Mouse (Mus musculus) left cerebral cortex, adult 18-20 months (tissue): Measurements from ENCODE around the gene Kti12. TPM values are rescaled to one million over a fixed set of nuclear protein-coding genes. Genes with fewer than 3 reads are reported as not detected.

Source experiments
- DNase-seq, 2 experiments: peaks; one replicate each; pipeline ENCODE4 v3.0.0; 2021 to 2022; ENCODE audit warnings: low spot score in 2 of 2, mixed read lengths in 1 of 2
- total RNA-seq, 2 experiments: library from RNA; stranded (reverse); gene quantifications; 2 replicates each; pipeline ENCODE4 v1.2.3; 2021

The Kti12 gene
- total RNA-seq, 2 experiments from 2014 or later = 18.4 TPM

DNA sequence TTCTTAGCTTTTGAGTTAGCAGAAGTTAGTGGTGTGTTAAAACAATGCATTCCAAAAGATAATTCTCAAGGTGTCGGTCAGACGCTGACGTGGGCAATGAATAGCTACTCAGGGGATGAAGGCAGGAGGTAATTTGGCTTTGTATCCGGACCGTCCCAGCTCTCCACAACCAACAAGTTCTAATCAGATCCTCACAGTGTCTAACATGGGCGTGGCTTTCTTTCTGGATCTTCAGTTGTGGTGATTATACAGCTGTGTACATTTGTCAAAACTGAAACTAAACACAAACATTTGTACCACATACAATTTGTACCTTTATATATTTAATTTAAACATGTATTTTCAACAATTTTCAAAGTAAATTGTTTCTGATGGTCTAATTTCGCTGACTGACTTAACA lies 19.2 kb downstream of the Kti12 start:
- DNase-seq = no peak

DNA sequence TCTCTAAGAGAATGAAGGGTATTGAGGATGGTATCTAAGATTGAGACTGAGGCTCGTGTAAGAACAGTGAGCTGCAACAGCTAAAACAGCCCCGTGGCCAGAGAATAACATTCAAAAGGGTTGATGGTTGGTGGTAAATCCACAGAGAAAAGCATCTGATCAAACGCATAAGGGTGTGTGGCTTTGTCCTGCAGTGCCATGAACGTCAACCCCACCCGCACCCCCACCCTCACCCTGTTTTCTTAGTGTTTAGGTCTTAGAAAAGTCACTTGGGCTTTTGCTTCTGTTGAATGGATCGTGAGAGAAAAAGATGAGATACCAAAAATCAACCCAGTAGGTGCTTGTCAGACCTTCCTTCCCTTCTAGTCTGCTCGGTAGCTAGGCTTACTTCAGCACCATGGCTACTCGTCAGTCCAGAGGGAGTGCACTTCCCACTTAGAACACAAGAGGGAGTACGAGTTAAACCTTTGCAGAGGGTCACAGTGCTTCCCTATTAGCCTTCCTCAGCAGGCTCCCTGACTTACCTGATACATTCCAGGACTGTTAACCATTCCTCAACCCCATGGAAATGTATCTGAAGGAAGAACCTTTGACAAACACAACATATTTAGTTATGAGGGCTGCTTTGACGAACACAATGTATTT lies 22.3 kb downstream of the Kti12 start:
- DNase-seq = peak; percentile 89 to 98

DNA sequence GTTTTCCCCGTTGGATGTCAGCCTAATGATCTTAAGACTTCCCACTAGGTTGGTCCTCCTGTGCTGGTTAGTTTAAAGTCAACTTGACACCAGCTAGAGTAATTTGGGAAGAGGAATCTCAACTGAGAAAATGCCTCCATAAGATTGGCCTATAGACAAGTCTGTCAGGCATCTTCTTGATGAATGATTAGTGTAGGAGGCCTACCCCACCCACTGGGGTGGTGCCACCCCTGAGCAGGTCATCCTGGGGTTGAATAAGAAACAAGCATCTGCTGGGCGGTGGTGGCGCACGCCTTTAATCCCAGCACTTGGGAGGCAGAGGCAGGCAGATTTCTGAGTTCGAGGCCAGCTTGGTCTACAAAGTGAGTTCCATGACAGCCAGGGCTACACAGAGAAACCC lies 26.2 kb downstream of the Kti12 start:
- no peak for DNase-seq

DNA sequence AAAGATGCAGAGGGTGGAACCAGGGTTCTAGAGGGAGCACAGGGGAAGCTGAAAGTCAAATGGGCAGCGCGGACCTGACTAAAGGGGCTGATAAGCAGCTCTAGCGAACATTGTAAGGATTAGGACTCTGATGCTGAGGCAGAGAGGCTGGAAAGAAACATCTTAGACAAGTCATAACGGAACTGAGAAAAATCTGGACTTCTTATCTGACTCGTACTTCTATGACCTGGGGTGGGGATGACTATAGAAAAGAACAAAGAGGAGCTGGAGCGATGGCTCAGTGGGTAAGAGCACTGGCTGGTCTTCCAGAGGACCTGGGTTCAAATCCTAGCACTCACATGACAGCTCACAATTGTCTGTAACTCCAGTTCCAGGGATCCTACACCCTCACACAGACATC lies 30.3 kb downstream of the Kti12 start:
- no peak for DNase-seq

DNA sequence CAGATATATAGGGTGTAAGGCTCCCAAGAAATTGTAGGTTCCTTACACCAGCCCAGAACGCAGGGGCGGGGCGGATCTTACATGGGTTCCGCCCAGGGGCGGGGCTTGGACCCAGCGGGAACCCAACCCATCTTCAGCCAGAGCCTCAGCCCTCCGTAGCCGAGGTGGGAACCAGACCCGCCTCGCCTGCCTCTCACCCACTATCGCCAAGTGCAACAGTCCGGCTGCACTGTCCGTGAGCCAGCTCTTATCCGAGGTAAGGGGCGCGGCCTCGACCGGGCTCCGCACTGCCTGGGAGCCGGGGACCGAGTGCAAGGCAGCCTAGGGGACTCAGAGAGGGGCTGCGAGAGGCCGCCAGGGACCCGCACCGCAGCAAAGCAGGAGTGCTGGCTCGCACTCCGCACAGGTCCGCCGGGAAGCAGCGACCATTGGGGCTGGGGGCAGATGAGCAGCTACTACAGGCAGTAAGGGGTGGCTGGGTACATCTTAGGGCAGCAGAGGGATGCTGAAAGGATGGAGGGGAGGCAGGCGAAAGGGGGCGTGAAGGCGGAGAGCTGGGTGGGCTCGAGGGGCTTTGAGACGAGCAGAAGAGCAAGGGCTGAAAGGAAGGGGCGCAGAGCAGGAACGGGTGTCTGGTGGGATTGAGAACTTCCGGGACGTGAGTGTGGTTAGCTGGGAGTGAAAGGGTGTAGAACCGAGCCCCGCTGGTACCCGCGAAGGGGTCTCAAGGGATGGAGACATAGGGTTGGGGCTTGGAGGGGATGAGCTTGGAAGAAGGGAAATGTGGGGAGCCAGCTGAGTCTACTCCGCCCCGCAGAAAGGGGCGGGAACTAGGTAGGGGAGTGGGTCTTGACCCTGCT lies 31.6 kb downstream of the Kti12 start, which contains the start of gene Rab3b:
Gene Rab3b (plus strand): TSS at position 101 of the 860 bp plus-strand sequence.
- DNase-seq = peak; percentile 24 to 47

DNA sequence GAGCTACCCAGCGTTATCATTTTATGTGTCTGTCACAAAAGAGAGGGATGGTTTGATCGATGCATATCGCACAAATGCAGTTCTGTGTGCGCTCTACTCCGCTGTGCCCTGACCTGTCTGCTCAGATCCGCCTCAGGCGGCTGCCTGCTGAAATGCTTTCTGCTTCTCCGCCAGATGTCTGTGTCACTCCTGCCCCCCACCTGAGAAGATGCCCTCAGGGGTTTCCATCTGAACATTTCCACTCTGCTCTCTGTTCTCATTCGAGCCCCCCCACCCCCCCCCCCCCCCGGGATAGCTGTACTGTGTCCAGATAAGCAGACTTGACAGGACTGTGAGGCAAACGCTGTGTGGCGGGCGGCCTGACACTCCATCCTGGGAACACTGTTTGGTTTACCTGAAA lies 36.2 kb downstream of the Kti12 start:
- no peak for DNase-seq

DNA sequence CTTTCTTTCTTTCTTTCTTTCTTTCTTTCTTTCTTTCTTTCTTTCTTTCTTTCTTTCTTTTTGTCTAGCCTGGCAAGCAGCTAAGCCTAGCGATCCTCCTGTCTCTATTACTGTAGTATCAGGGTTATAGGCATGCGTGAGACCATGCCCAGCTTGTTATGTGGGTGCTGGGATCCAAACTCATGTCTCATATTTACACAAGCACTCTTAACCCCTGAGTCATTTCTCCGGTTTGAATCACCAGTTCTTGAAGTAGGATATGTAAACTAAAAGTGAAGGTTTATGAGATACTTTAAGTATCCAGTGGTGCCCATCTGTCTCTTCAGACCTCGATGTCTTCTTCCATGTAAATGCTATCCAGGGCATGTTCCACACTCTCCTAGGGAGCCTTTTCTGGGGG lies 39.9 kb downstream of the Kti12 start:
- no peak for DNase-seq

DNA sequence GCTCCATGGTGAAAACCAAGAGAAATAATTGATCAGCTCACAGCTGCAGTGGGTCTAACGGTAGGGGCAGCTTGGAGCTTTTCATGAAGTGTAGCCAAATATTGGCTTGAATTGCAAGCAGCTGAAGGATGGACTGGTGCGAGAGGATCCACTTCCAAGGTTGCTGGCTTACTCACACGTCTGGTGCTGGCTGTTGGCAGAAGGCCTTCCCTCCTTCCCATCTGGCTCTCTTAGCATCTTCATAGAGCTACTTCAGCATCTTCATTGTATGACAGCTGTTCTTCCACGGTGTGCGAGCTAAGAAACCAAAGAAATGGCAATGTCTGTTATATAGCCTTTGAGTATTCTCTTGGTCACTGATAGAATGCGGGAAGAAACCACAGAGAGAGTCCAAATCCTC lies 43.3 kb downstream of the Kti12 start:
- DNase-seq = peak; percentile 12 to 39

Other genes with a start within 250 kb of the Kti12 start
- gene Cc2d1b, start 227.8 kb upstream of the Kti12 start, total RNA-seq = 10 to 100 TPM; 23.9 to 30.1 TPM
- 1 to 10 TPM in 1 of 2 experiments, under 1 TPM in 1; 0.91 to 1.8 TPM for gene 3110021N24Rik, start 128.1 kb upstream of the Kti12 start, total RNA-seq
- 10 to 100 TPM; 72.4 to 73.0 TPM for gene Zfyve9, start 67.0 kb upstream of the Kti12 start, total RNA-seq
- 10 to 100 TPM; 85.6 to 91.5 TPM for gene Btf3l4, start 14.2 kb upstream of the Kti12 start, total RNA-seq
- gene Txndc12, start 13.2 kb upstream of the Kti12 start, total RNA-seq = 10 to 100 TPM; 39.6 to 44.2 TPM
- not detected for gene A730015C16Rik, start 834 bp downstream of the Kti12 start, total RNA-seq
- 10 to 100 TPM; 87.8 to 89.9 TPM for gene Rab3b, start 31.3 kb downstream of the Kti12 start, total RNA-seq
- 100 to 1,000 TPM; 126 to 140 TPM for gene Nrd1, start 152.9 kb downstream of the Kti12 start, total RNA-seq